ENCODE assay signal across 12 mouse cellular contexts in genomic region chr16:43129966-43130365, GRCm38 (mm10).
DNase-seq lines count a peak whose midpoint lies in the region; ATAC-seq and TF ChIP-seq lines count a peak whose summit lies in the region.
"Had no signal": no experiment of that assay in that cellular context is flagged by ENCODE, and none has a peak within 500 bp of the region (broad histone marks: within the 10 kb centered on the region; RNA-seq: fewer than 3 reads in every experiment).

No protein-coding gene starts in this region.

- H3K27me3 ChIP-seq in midbrain, embryonic 15.5 days (replicated peaks): no peaks in the 10 kb centered on the region
- no peaks in the 10 kb centered on the region for H3K27me3 ChIP-seq in lung, postnatal 0 days (replicated peaks; ENCODE audit: insufficient read depth, low read length)
- H3K27me3 ChIP-seq in liver, embryonic 12.5 days (replicated peaks): no peaks in the 10 kb centered on the region
- H3K27me3 ChIP-seq: embryonic facial prominence, embryonic 12.5 days; limb, embryonic 13.5 days had no signal

- H3K36me3 ChIP-seq in midbrain, embryonic 15.5 days (replicated peaks): no peaks in the 10 kb centered on the region
- no peaks in the 10 kb centered on the region for H3K36me3 ChIP-seq in lung, postnatal 0 days (ENCODE audit: insufficient read depth, low read length)
- no peaks in the 10 kb centered on the region for H3K36me3 ChIP-seq in liver, embryonic 12.5 days
- H3K36me3 ChIP-seq: embryonic facial prominence, embryonic 12.5 days; limb, embryonic 13.5 days had no signal

- H3K9ac ChIP-seq in midbrain, embryonic 15.5 days: no peak overlapping the region
- H3K9ac ChIP-seq in lung, postnatal 0 days (replicated peaks; ENCODE audit: low read depth): no peak overlapping the region
- no peak overlapping the region for H3K9ac ChIP-seq in liver, embryonic 12.5 days
- H3K9ac ChIP-seq: embryonic facial prominence, embryonic 12.5 days; limb, embryonic 13.5 days had no signal

- no peak; the same call in 1 of the 2 replicates for ATAC-seq in midbrain, embryonic 15.5 days (replicated peaks)
- ATAC-seq in lung, postnatal 0 days: no peak
- no peak for ATAC-seq in liver, embryonic 12.5 days

- no peak overlapping the region for H3K4me2 ChIP-seq in midbrain, embryonic 15.5 days
- no peak overlapping the region for H3K4me2 ChIP-seq in lung, postnatal 0 days (replicated peaks; ENCODE audit: low read depth, low read length)
- no peak overlapping the region for H3K4me2 ChIP-seq in liver, embryonic 12.5 days
- H3K4me2 ChIP-seq: embryonic facial prominence, embryonic 12.5 days; limb, embryonic 13.5 days had no signal

- TF ChIP-seq EP300 in lung, postnatal 0 days (IDR thresholded peaks at IDR 0.05): no peak

- no peak for TF ChIP-seq CTCF in lung, postnatal 0 days (IDR thresholded peaks at IDR 0.05)

- no peaks in the 10 kb centered on the region for H3K9me3 ChIP-seq in midbrain, embryonic 15.5 days
- no peaks in the 10 kb centered on the region for H3K9me3 ChIP-seq in lung, postnatal 0 days (ENCODE audit: low read length)
- H3K9me3 ChIP-seq in liver, embryonic 12.5 days (replicated peaks): no peaks in the 10 kb centered on the region
- H3K9me3 ChIP-seq: embryonic facial prominence, embryonic 12.5 days; limb, embryonic 13.5 days had no signal

- DNase-seq in layer of hippocampus, postnatal 10 days (ENCODE audit: low spot score in 2 of 2): peak; percentile 25 to 29
- DNase-seq in layer of hippocampus, adult 8-10 months (ENCODE audit: low spot score in 2 of 2): no peak
- DNase-seq in cerebellum, adult 11-12 months: peak; percentile 76
- peak; percentile 70 for DNase-seq in cerebellum, postnatal 25 days
- DNase-seq in frontal cortex, adult 2 months (ENCODE audit: extremely low spot score in 1 of 2, low spot score in 1 of 2): no peak
- no peak for DNase-seq in lung, postnatal 0 days (ENCODE audit: low spot score)
- DNase-seq: heart, postnatal 36 days; kidney, postnatal 14 days had no signal

- peaks cover 8% of the 10 kb centered on the region; the same call in 1 of the 2 replicates for H3K4me1 ChIP-seq in midbrain, embryonic 15.5 days
- H3K4me1 ChIP-seq in lung, postnatal 0 days (ENCODE audit: insufficient read depth, low read depth, low read length): no peaks in the 10 kb centered on the region
- no peaks in the 10 kb centered on the region for H3K4me1 ChIP-seq in liver, embryonic 12.5 days
- H3K4me1 ChIP-seq: embryonic facial prominence, embryonic 12.5 days had no signal

- 73% methylated on average over 4 of the region's 4 CpGs for WGBS in midbrain, embryonic 15.5 days
- 90% methylated on average over 4 of the region's 4 CpGs for WGBS in lung, postnatal 0 days
- 72% methylated on average over 4 of the region's 4 CpGs for WGBS in liver, embryonic 12.5 days (ENCODE audit: insufficient replicate concordance)

- no peak overlapping the region for H3K4me3 ChIP-seq in midbrain, embryonic 15.5 days
- no peak overlapping the region for H3K4me3 ChIP-seq in lung, postnatal 0 days (ENCODE audit: low read depth, low read length)
- H3K4me3 ChIP-seq in liver, embryonic 12.5 days: no peak overlapping the region
- H3K4me3 ChIP-seq: embryonic facial prominence, embryonic 12.5 days; limb, embryonic 13.5 days had no signal

- H3K27ac ChIP-seq in midbrain, embryonic 15.5 days: peak overlapping the region; percentile 58; the same call in 1 of the 2 replicates
- no peak overlapping the region for H3K27ac ChIP-seq in lung, postnatal 0 days (ENCODE audit: low read length)
- H3K27ac ChIP-seq in liver, embryonic 12.5 days: no peak overlapping the region
- H3K27ac ChIP-seq: embryonic facial prominence, embryonic 12.5 days; limb, embryonic 13.5 days had no signal

Comparison
In these comparisons a context has a peak if more than half of its experiments do, and no peak if none do; other contexts are left out.
1. DNase-seq: peak in layer of hippocampus, postnatal 10 days (2 of 2), cerebellum, adult 11-12 months (single experiment) and cerebellum, postnatal 25 days (2 of 2); none in layer of hippocampus, adult 8-10 months (0 of 2), frontal cortex, adult 2 months (0 of 2) and lung, postnatal 0 days (single experiment).